Mouse (Mus musculus): ENCODE data around the gene Cwc25. TPM values are rescaled to one million over a fixed set of nuclear protein-coding genes. Genes with fewer than 3 reads are reported as not detected.
"Not testable (repeated sequence)": the region's sequence is repeated elsewhere in the genome, so short reads cannot be mapped to it uniquely, and the experiment has no call there.

Cwc25 gene
- polyA plus RNA-seq, 1 experiment from 2014 or later: 15.1 TPM

- Histone ChIP-seq H3K4me2 (replicated peaks; ENCODE audit: low read depth, low read length) (no peak overlapping the region), H3K27me3 (ENCODE audit: insufficient read depth, low read length) (no peaks in the 10 kb centered on the region), H3K36me3 (ENCODE audit: insufficient read depth, low read length) (peaks cover 46% of the 10 kb centered on the region), H3K27ac (ENCODE audit: low read length) (no peak overlapping the region), H3K4me1 (ENCODE audit: insufficient read depth, low read length) (no peaks in the 10 kb centered on the region), H3K9ac (replicated peaks; ENCODE audit: low read length) (no peak overlapping the region), H3K9me3 (ENCODE audit: low read length) (0 out of 2 replicates have a peak, but pooled peaks cover 3% of the 10 kb centered on the region), H3K4me3 (ENCODE audit: low read length) (no peak overlapping the region)
- no peak for ATAC-seq (ENCODE audit: low FRiP score, low TSS enrichment)
- 73% methylated on average over 13 of the region's 13 CpGs for WGBS
These were observed 55.0 kb downstream of the Cwc25 start for GRCm38 (mm10) chr11:97711200-97711900.

DNA sequence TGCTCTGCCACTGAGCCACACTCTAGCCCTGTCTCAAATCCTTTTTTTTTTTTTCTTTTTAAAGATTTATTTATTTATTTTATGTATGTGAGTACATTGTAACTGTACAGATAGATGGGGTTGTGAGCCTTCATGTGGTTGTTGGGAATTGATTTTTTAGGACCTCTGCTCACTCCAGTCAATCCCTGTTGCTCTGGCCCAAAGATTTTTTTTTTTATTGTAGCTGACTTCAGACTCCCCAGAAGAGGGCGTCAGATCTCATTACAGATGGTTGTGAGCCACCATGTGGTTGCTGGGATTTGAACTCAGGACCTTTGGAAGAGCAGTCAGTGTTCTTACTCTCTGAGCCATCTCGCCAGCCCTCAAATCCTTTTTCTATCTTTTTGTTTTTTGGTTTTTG is 56.3 kb downstream of the Cwc25 start:
- not testable (repeated sequence) for H3K27ac ChIP-seq (ENCODE audit: low read length); H3K27me3 ChIP-seq (ENCODE audit: insufficient read depth, low read length); H3K4me3 ChIP-seq (ENCODE audit: low read length); ATAC-seq (ENCODE audit: low FRiP score, low TSS enrichment); H3K9ac ChIP-seq (replicated peaks; ENCODE audit: low read length); H3K4me1 ChIP-seq (ENCODE audit: insufficient read depth, low read length); H3K4me2 ChIP-seq (replicated peaks; ENCODE audit: low read depth, low read length); H3K9me3 ChIP-seq (ENCODE audit: low read length)
- 79% methylated on average over 2 of the region's 2 CpGs for WGBS
- peaks cover 52% of the 10 kb centered on the region for H3K36me3 ChIP-seq (ENCODE audit: insufficient read depth, low read length)

- H3K4me3 ChIP-seq (ENCODE audit: low read length): peak within 1 kb of the TSS; percentile 96
- peak within 1 kb of the TSS; percentile 92 for H3K9ac ChIP-seq (replicated peaks; ENCODE audit: low read length)
- peaks cover 22% of the 10 kb centered on the region for H3K36me3 ChIP-seq (ENCODE audit: insufficient read depth, low read length)
- WGBS: under 1% methylated on average over 35 of the region's 35 CpGs
- H3K4me1 ChIP-seq (ENCODE audit: insufficient read depth, low read length): peaks cover 26% of the 10 kb centered on the region
- peak within 1 kb of the TSS; percentile 90 for H3K27ac ChIP-seq (ENCODE audit: low read length)
- peak within 1 kb of the TSS; percentile 81 for H3K4me2 ChIP-seq (replicated peaks; ENCODE audit: low read depth, low read length)
- no peaks in the 10 kb centered on the region for H3K27me3 ChIP-seq (ENCODE audit: insufficient read depth, low read length)
- ATAC-seq (ENCODE audit: low FRiP score, low TSS enrichment): peak; percentile 91
- no peaks in the 10 kb centered on the region for H3K9me3 ChIP-seq (ENCODE audit: low read length)
These were observed 63.1 kb downstream of the Cwc25 start, which contains the start of gene Psmb3 for GRCm38 (mm10) chr11:97703039-97703826. Psmb3 (plus strand) TSS chr11:97703399.

DNA sequence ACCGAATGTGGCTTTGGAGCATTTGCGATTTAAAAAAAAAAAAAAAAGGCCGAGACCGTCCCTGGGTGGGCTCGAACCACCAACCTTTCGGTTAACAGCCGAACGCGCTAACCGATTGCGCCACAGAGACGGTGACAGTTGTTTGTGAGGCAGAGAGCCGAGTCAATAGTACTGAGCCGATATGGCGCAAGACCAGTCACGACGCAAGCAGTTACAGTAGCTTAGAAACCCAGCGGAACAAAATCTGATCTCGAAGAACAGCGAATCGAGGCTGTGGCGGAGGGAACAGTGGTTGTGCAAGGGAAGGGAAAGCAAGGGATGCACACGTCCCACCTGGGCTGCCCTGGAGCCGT is 64.0 kb downstream of the Cwc25 start:
- 0% methylated on average over 24 of the region's 24 CpGs for WGBS
- ATAC-seq (ENCODE audit: low FRiP score, low TSS enrichment): no peak
- H3K36me3 ChIP-seq (ENCODE audit: insufficient read depth, low read length): peaks cover 17% of the 10 kb centered on the region
- H3K27ac ChIP-seq (ENCODE audit: low read length): peak overlapping the region; percentile 90
- no peaks in the 10 kb centered on the region for H3K9me3 ChIP-seq (ENCODE audit: low read length)
- peak overlapping the region; percentile 96 for H3K4me3 ChIP-seq (ENCODE audit: low read length)
- H3K9ac ChIP-seq (replicated peaks; ENCODE audit: low read length): peak overlapping the region; percentile 70
- peaks cover 35% of the 10 kb centered on the region for H3K4me1 ChIP-seq (ENCODE audit: insufficient read depth, low read length)
- no peaks in the 10 kb centered on the region for H3K27me3 ChIP-seq (ENCODE audit: insufficient read depth, low read length)
- H3K4me2 ChIP-seq (replicated peaks; ENCODE audit: low read depth, low read length): peak overlapping the region; percentile 80

DNA sequence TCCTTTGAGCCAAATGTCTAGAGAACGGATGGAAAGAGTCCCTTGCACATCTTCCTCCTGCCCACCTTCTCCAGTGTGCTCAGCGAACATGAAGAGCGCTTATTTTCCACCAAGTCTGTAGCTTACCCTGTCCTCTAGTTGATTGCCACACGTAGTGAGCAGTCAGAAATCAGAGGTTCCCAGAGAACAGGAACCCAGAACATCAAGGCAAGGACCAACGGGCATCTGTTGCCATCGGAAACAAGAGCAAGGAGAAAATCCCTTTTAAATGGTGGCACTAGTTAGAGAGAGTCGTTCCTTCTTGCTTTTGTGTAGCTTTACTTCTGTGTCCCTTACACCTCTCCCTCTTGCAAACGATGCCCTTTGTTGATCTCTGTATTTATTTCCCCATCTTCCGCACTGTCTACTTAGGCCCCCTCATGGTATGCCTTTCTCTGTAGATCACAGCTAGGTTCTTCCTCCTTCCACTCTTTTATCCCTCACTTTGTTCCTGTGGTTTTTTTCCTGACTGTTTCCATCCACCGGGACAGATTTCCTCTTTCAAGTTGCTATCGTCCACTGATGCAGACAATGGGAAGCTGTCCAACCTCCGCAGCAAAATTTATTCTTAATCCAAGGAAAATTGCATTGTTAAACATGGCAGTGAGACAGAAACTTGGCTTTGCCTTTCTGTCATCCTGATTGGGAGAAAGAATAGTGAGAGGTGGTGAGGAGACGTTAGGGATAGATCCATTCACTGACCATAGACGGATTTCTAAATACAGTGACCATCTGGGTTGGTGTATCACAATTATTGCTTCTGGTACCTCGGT is 64.6 kb downstream of the Cwc25 start:
- Histone ChIP-seq H3K4me3 (ENCODE audit: low read length) (peak overlapping the region; percentile 96), H3K4me2 (replicated peaks; ENCODE audit: low read depth, low read length) (peak overlapping the region; percentile 98), H3K9ac (replicated peaks; ENCODE audit: low read length) (peak overlapping the region; percentile 98), H3K27me3 (ENCODE audit: insufficient read depth, low read length) (no peaks in the 10 kb centered on the region), H3K4me1 (ENCODE audit: insufficient read depth, low read length) (peaks cover 41% of the 10 kb centered on the region), H3K9me3 (ENCODE audit: low read length) (no peaks in the 10 kb centered on the region), H3K36me3 (ENCODE audit: insufficient read depth, low read length) (peaks cover 16% of the 10 kb centered on the region), H3K27ac (ENCODE audit: low read length) (peak overlapping the region; percentile 90; the same call in 1 of the 2 replicates)
- WGBS: 50% methylated on average over 15 of the region's 15 CpGs
- no peak for ATAC-seq (ENCODE audit: low FRiP score, low TSS enrichment)

DNA sequence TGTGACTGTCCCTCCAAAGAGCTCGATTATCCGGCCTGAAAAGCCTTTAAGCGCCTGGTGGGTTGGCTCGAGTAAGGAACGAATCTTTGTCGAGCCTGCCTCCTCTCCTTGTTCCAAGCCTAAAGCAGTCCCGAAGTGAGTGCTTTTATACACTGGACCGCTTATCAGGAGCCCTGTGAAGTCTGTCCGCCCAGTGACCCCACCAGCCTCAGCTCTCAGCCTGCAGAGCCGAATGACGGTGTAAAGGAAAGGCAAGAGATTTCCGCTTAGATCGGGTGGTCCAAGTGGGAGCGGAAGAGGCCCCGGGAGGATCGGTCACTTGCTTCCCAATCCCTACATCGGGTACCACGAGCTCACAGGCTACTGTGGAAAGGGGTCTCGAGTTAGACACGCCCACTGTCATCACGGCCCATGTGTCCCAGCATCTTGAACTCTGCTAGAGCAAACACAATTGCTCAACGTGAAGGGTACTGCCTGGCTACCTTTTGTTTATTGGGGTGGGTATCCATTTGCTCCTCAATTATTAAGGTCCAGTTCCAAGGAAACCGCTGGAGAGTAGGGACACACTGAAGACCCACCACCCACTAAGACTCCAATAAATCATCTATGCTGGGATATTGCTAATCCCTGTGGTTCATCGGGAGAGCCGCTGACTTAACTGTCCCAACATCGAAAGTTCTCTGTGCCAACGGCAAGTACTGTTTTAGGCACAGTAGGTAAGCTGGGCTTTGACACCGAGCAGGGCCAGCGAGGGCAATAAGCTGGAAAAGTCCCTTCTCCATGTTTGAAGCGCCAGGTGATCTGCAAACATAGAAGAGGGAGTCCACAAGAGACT is 65.4 kb downstream of the Cwc25 start:
- Histone ChIP-seq H3K9me3 (ENCODE audit: low read length) (no peaks in the 10 kb centered on the region), H3K27me3 (ENCODE audit: insufficient read depth, low read length) (no peaks in the 10 kb centered on the region), H3K27ac (ENCODE audit: low read length) (peak overlapping the region; percentile 99), H3K9ac (replicated peaks; ENCODE audit: low read length) (peak overlapping the region; percentile 98), H3K36me3 (ENCODE audit: insufficient read depth, low read length) (peaks cover 9% of the 10 kb centered on the region; the same call in 1 of the 2 replicates), H3K4me1 (ENCODE audit: insufficient read depth, low read length) (peaks cover 49% of the 10 kb centered on the region), H3K4me2 (replicated peaks; ENCODE audit: low read depth, low read length) (peak overlapping the region; percentile 98), H3K4me3 (ENCODE audit: low read length) (peak overlapping the region; percentile 88)
- WGBS: 14% methylated on average over 30 of the region's 30 CpGs
- no peak for ATAC-seq (ENCODE audit: low FRiP score, low TSS enrichment)

- H3K36me3 ChIP-seq (ENCODE audit: insufficient read depth, low read length): 0 out of 2 replicates have a peak, but pooled peaks cover 3% of the 10 kb centered on the region
- no peaks in the 10 kb centered on the region for H3K27me3 ChIP-seq (ENCODE audit: insufficient read depth, low read length)
- peak within 1 kb of the TSS; percentile 98 for H3K4me2 ChIP-seq (replicated peaks; ENCODE audit: low read depth, low read length)
- peak within 1 kb of the TSS; percentile 98 for H3K9ac ChIP-seq (replicated peaks; ENCODE audit: low read length)
- H3K4me3 ChIP-seq (ENCODE audit: low read length): peak within 1 kb of the TSS; percentile 88
- H3K4me1 ChIP-seq (ENCODE audit: insufficient read depth, low read length): peaks cover 57% of the 10 kb centered on the region
- peak within 1 kb of the TSS; percentile 99 for H3K27ac ChIP-seq (ENCODE audit: low read length)
- no peaks in the 10 kb centered on the region for H3K9me3 ChIP-seq (ENCODE audit: low read length)
- peak; percentile 8 for ATAC-seq (ENCODE audit: low FRiP score, low TSS enrichment)
- under 1% methylated on average over 85 of the region's 85 CpGs for WGBS
These were observed 66.2 kb downstream of the Cwc25 start, which contains the start of gene Pcgf2 for GRCm38 (mm10) chr11:97700003-97700745. Pcgf2 (minus strand) TSS chr11:97700497.

GRCm38 (mm10) chr11:97699626-97700002 is 66.7 kb downstream of the Cwc25 start:
- H3K4me1 ChIP-seq (ENCODE audit: insufficient read depth, low read length): peaks cover 62% of the 10 kb centered on the region

More at GRCm38 (mm10) chr11:97699626-97700002, 66.7 kb downstream of the Cwc25 start:
- H3K27me3 ChIP-seq (ENCODE audit: insufficient read depth, low read length): no peaks in the 10 kb centered on the region
- H3K4me2 ChIP-seq (replicated peaks; ENCODE audit: low read depth, low read length): peak overlapping the region; percentile 98
- H3K9me3 ChIP-seq (ENCODE audit: low read length): no peaks in the 10 kb centered on the region
- H3K27ac ChIP-seq (ENCODE audit: low read length): peak overlapping the region; percentile 99
- H3K36me3 ChIP-seq (ENCODE audit: insufficient read depth, low read length): 0 out of 2 replicates have a peak, but pooled peaks cover 3% of the 10 kb centered on the region
- ATAC-seq (ENCODE audit: low FRiP score, low TSS enrichment): peak; percentile 33
- H3K9ac ChIP-seq (replicated peaks; ENCODE audit: low read length): peak overlapping the region; percentile 98
- peak overlapping the region; percentile 88 for H3K4me3 ChIP-seq (ENCODE audit: low read length)
- 0% methylated on average over 5 of the region's 9 CpGs for WGBS

All from kidney, embryonic 16.5 days (tissue).